Mouse (Mus musculus): ENCODE results near the gene Pde10a.

Gene Pde10a

DNA sequence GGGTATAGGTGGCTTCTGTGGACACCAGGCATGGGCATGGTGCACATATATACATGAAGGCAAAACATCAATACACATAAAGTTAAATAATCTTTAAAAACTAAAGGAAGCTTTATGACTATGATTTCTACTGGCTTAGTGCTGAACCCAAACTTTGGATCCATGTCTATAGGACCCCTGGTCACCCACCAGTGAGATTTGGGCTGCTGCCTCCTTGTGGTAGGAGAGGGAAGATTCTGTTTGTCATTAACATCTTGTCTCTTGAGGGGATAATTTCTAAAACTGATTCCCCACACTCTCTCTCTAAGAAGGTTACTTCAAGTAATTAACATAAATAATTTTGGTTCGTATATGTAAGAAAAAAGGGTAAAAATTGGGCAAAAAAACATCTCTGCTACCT is 220.2 kb downstream of the Pde10a start:
- no peak for DNase-seq (ENCODE audit: low read depth, low spot score)

- DNase-seq (ENCODE audit: low read depth, low spot score): no peak
Measured at GRCm38 (mm10) chr17:8749426-8749825, 224.3 kb downstream of the Pde10a start.

DNA sequence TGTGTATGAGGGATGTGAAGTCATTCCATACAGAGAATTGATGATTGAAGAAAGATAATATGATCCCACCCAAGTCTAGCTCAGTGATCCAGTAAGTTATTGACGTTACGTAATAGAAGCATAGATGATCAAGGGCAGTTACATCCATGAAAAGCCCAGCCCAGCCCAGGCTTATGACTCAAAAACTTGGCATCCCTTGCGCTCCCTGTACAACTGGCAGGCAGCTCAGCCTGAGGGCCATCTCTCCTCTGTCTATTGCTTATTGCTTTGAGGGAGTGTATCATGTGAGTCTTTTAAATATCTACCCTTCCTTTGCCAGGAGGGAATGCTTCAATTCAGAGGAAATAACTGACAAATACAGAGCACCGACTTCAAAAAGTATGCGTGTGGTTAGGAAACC is 232.4 kb downstream of the Pde10a start:
- no peak for DNase-seq (ENCODE audit: low read depth, low spot score)

- DNase-seq (ENCODE audit: low read depth, low spot score): no peak
Measured at GRCm38 (mm10) chr17:8763248-8763647, 238.1 kb downstream of the Pde10a start.

- DNase-seq (ENCODE audit: low read depth, low spot score): no peak
Measured at GRCm38 (mm10) chr17:8765987-8766576, 240.9 kb downstream of the Pde10a start.

GRCm38 (mm10) chr17:8769155-8769554 is 244.0 kb downstream of the Pde10a start:
- no peak for DNase-seq (ENCODE audit: low read depth, low spot score)

DNA sequence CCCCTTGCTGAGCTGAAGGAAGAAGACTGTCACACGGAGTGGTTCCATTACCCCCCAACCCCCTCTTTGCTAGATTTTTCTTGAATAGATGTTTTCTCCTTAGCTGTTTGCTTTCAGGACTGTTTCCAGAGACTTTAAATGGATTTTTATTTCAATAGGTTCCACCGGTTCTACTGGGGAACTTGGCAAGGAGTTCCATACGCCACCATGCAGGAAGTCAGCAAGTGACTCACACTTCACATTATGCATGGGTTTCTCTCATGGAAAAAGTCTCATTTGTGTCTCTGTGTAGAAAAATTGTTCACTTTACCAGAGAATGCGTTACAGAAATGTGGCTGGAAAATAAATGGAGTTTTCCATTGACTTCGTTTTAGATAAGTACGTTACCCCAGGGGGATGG is 248.2 kb downstream of the Pde10a start:
- no peak for DNase-seq (ENCODE audit: low read depth, low spot score)

GRCm38 (mm10) chr17:8774301-8774700 is 249.1 kb downstream of the Pde10a start:
- no peak for DNase-seq (ENCODE audit: low read depth, low spot score)

GRCm38 (mm10) chr17:8775571-8776161 is 250.5 kb downstream of the Pde10a start:
- DNase-seq (ENCODE audit: low read depth, low spot score): no peak

DNA sequence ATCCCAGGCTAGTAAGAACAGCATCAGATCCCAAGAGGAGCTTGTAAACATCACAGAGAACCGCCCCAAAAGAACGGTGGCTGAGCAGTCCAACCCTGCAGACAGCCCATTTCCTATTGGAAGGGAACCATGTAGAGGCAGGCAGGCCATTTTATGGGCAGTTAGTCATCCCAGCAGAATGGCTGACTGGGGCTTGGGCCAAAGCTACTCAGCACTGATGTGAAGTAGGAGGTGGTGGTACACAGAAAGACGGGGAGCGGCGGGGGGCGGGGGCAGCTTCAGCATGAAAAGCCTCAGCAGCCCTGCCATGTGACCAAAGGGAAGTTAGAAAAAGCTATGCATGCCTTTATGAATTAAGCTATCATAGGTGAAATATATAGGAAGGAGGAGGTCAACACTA is 252.5 kb downstream of the Pde10a start:
- DNase-seq (ENCODE audit: low read depth, low spot score): no peak

- DNase-seq (ENCODE audit: low read depth, low spot score): no peak
Measured at GRCm38 (mm10) chr17:8778839-8779238, 253.7 kb downstream of the Pde10a start.

- DNase-seq (ENCODE audit: low read depth, low spot score): no peak
Measured at GRCm38 (mm10) chr17:8780484-8780883, 255.3 kb downstream of the Pde10a start.

GRCm38 (mm10) chr17:8781040-8781439 is 255.9 kb downstream of the Pde10a start:
- DNase-seq (ENCODE audit: low read depth, low spot score): no peak

DNA sequence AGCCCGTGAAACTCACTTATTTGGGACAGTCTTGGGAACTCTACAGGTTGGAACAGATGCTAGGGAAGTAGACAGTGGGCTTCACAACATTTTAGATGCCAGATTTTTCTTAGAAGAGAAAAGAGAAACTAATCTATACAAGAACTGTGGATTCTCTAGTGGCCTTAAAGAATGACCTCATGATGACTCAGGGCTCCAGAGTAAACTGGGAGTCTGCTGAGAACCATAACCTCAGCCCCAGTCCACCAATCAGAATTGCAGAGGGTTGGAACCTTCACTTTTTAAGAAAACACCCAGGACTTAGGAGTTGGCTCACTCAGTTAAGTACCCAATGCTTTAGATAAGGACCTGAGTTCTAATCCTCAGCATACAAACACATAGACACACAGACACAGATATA is 256.4 kb downstream of the Pde10a start:
- DNase-seq (ENCODE audit: low read depth, low spot score): no peak

DNA sequence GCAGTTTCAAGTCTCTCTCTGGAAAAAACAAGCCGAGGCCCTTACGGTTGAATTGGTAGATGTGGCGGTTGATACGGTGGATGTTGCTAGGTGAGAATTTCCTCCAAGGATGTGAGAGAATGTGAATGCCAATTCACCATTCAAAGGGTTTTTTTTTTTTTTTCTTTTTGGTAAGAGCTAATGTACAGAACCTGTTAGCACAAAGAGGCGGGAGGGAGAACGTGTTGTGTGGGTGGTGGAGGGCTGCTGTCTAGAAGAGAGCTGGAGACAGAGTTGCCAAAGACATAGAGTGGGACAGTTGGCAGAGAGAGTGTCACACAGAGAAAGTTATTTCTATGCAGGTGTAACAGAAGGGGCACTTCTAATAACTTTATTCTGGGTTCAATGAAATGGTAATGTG is 260.7 kb downstream of the Pde10a start:
- DNase-seq (ENCODE audit: low read depth, low spot score): no peak

DNA sequence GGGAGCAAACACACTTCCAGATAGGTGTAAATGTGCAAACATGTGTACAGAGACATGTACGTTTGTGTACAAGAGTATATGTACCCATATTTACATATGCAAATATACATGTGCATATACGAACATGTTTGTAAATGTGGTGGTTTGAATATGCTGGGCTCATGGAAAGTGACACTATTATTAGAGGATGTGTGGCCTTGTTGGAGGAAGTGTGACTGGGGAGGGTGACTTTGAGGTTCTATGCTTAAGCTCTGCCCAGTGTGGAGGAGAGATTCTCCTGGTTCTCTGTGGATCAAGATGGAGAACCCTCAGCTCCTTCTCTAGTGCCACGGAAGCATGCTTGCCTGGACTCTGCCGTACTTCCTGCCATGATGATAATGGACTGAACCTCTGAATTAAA is 261.3 kb downstream of the Pde10a start:
- no peak for DNase-seq (ENCODE audit: low read depth, low spot score)

- no peak for DNase-seq (ENCODE audit: low read depth, low spot score)
Measured at GRCm38 (mm10) chr17:8787762-8788161, 262.6 kb downstream of the Pde10a start.

- DNase-seq (ENCODE audit: low read depth, low spot score): no peak
Measured at GRCm38 (mm10) chr17:8791561-8791960, 266.4 kb downstream of the Pde10a start.

GRCm38 (mm10) chr17:8792611-8793010 is 267.4 kb downstream of the Pde10a start:
- no peak for DNase-seq (ENCODE audit: low read depth, low spot score)

- DNase-seq (ENCODE audit: low read depth, low spot score): no peak
Measured at GRCm38 (mm10) chr17:8797624-8798023, 272.5 kb downstream of the Pde10a start.

DNA sequence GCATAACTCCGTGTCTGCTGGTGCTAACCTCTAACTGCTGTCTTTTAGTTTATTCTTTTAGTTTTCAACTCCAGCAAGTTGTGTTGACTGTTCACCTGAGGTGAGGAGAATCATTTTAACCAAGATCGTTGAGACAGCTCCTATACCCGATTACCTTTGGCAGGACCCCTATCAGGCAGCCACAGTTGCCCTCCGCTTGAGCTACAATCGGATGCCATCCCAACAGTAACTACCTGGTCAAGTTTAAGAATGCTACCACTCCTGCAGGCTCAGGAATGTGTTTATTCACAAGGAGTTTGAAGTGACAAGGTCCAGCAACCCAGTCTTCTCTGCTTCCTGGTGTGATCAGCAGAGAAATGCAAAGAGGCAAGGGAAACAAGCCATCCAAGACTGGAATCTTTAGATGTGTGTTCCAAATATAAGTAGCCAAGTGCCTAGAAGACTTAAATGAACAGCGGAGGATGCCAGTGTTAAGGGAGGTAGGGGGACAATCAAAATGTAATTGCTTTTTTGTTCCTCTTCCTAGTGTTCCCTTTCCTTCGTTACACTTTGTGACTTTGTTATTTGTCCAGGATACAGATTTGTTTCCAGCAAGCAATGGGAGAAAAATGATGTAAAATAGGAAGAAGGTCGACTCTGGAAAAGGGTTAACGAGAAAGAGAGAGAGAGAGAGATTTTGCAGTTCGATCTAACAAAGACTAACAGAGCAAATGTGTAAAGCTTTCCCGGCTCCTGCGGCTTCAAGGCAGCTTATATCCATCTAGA is 273.5 kb downstream of the Pde10a start:
- no peak for DNase-seq (ENCODE audit: low read depth, low spot score)

- no peak for DNase-seq (ENCODE audit: low read depth, low spot score)
Measured at GRCm38 (mm10) chr17:8799296-8799731, 274.1 kb downstream of the Pde10a start.

GRCm38 (mm10) chr17:8799914-8800420 is 274.8 kb downstream of the Pde10a start:
- DNase-seq (ENCODE audit: low read depth, low spot score): no peak
